Comparison of ENCODE assay signal across 8 mouse cellular contexts in genomic region chr14:122450496-122451382, GRCm38 (mm10). TPM values are rescaled to one million over a fixed set of nuclear protein-coding genes. Genes with fewer than 3 reads are reported as not detected.
DNase-seq lines count a peak whose midpoint lies in the region; ATAC-seq and TF ChIP-seq lines count a peak whose summit lies in the region.

TSS of gene Gm5089 (minus strand) at chr14:122451115.

- no peaks in the 10 kb centered on the region for H3K9me3 ChIP-seq in heart, embryonic 15.5 days (replicated peaks)

- H3K27me3 ChIP-seq in heart, embryonic 15.5 days, result peaks cover 97% of the 10 kb centered on the region
- H3K27me3 ChIP-seq in small intestine, adult 2 months (ENCODE audit: control insufficient read depth, insufficient read depth, low read length), result peaks cover 62% of the 10 kb centered on the region

- peaks cover 20% of the 10 kb centered on the region for H3K4me1 ChIP-seq in heart, embryonic 15.5 days (replicated peaks)
- peaks cover 8% of the 10 kb centered on the region for H3K4me1 ChIP-seq in small intestine, adult 2 months (ENCODE audit: control insufficient read depth, insufficient read depth, insufficient read length, low read length)

- intact Hi-C loops in gastrocnemius, adult 2 months (cut with DNase I), result no loop called here

- DNase-seq in gastrocnemius, adult 2 months, result peak; percentile 51
- DNase-seq in gastrocnemius, postnatal 25 days, result no peak
- peak; percentile 71 for DNase-seq in cerebellum, adult 8-10 months
- peak; percentile 64 to 80 for DNase-seq in kidney, postnatal 25 days
- DNase-seq in lung, postnatal 14 days, result peak; percentile 35

- peak; percentile 24; the same call in 1 of the 2 replicates for ATAC-seq in heart, embryonic 15.5 days (replicated peaks; ENCODE audit: insufficient number of reproducible peaks, insufficient read depth, low FRiP score, low read depth)
- no peak for ATAC-seq in erythroid progenitor cell, adult 5-6 weeks (replicated peaks; ENCODE audit: low FRiP score, poor library complexity, severe bottlenecking)

- no peak for TF ChIP-seq POLR2A in small intestine, adult 2 months (IDR thresholded peaks at IDR 0.05; ENCODE audit: low read depth, low read length)

- H3K4me2 ChIP-seq in heart, embryonic 15.5 days, result peak within 1 kb of the TSS; percentile 78

- peak within 1 kb of the TSS; percentile 69 for H3K4me3 ChIP-seq in gastrocnemius, adult 2 months
- H3K4me3 ChIP-seq in heart, embryonic 15.5 days, result peak within 1 kb of the TSS; percentile 51
- peak within 1 kb of the TSS; percentile 43 for H3K4me3 ChIP-seq in small intestine, adult 2 months (ENCODE audit: low read depth, low read length)

- no peak within 1 kb of the TSS for H3K27ac ChIP-seq in gastrocnemius, adult 2 months
- no peak within 1 kb of the TSS for H3K27ac ChIP-seq in heart, embryonic 15.5 days
- no peak within 1 kb of the TSS for H3K27ac ChIP-seq in small intestine, adult 2 months (ENCODE audit: insufficient read depth, low read depth, low read length)

- TF ChIP-seq CTCF in gastrocnemius, adult 2 months (IDR thresholded peaks at IDR 0.05), result no peak
- no peak for TF ChIP-seq CTCF in small intestine, adult 2 months (IDR thresholded peaks at IDR 0.05; ENCODE audit: extremely low read depth, insufficient read length, insufficient replicate concordance, low read depth, low read length)

- peak within 1 kb of the TSS; percentile 40 for H3K9ac ChIP-seq in heart, embryonic 15.5 days

- H3K36me3 ChIP-seq in heart, embryonic 15.5 days, result no peaks in the 10 kb centered on the region
- no peaks in the 10 kb centered on the region for H3K36me3 ChIP-seq in small intestine, adult 2 months (ENCODE audit: control insufficient read depth, insufficient read depth, low read length)

- 1% methylated on average over 59 of the region's 59 CpGs for WGBS in heart, embryonic 15.5 days
- 1% methylated on average over 59 of the region's 59 CpGs for WGBS in small intestine, adult 2 months

RNA-seq across cellular contexts. Expression of gene Gm5089, which starts in this region (rescaled TPM):
- not detected for total RNA-seq in gastrocnemius, adult 2 months (2021)
- not detected for total RNA-seq in gastrocnemius, postnatal 25 days (2021)
- not detected in 2 replicates for polyA plus RNA-seq in heart, embryonic 15.5 days (2015; fragmentation: Nextera tagmentation; extraction: Ambion mirVana)
- polyA plus RNA-seq in small intestine, adult 2 months (2012; rRNA removed), result not detected in 2 replicates
- not detected in 2 replicates for total RNA-seq in erythroid progenitor cell, adult 5-6 weeks (2015; ENCODE audit: low replicate concordance)
- total RNA-seq in erythroid progenitor cell, adult 5-6 weeks (2017; ENCODE audit: low replicate concordance), result not detected in 2 replicates

Comparison
In these comparisons a context has a peak if more than half of its experiments do, and no peak if none do; other contexts are left out.
1. Peak in DNase-seq and H3K4me3 ChIP-seq in gastrocnemius, adult 2 months; RNA of the gene not detected or under 1 TPM.
2. Peak in ATAC-seq, H3K4me3 ChIP-seq, H3K9ac ChIP-seq and H3K4me2 ChIP-seq in heart, embryonic 15.5 days; RNA of the gene not detected or under 1 TPM.